Mouse (Mus musculus) embryonic facial prominence, embryonic 14.5 days (tissue): ENCODE results near the gene Ttc23l. TPM values are rescaled to one million over a fixed set of nuclear protein-coding genes. Genes with fewer than 3 reads are reported as not detected.
A peak's percentile ranks its signal among the peaks of the same experiment; 100 is the strongest.
"Not testable (repeated sequence)": the region's sequence is repeated elsewhere in the genome, so short reads cannot be mapped to it uniquely, and the experiment has no call there.

Experiments
- ATAC-seq: fragments of 200-750 bp; cut with Nextera tagmentation; 2 replicates; pipeline ENCODE4 v1.8.0; 2017; ENCODE audit warnings: low read depth, moderate number of reproducible peaks, moderate TSS enrichment
- DNase-seq: peaks from one replicate; pipeline ENCODE4 v3.0.0-alpha.2; 2015; ENCODE audit warnings: low spot score
- H3K27ac ChIP-seq: fragments of 300-500 bp; sonication (generic); replicated peaks from 2 replicates; pipeline ENCODE4 v1.5.1; 2014; ENCODE audit warnings: low read depth, mild to moderate bottlenecking, low read length, moderate library complexity
- H3K27me3 ChIP-seq: fragments of 300-500 bp; sonication (generic); replicated peaks from 2 replicates; pipeline ENCODE4 v1.6.1; 2014; ENCODE audit warnings: low read length; ENCODE audit not compliant: control insufficient read depth, insufficient read depth
- H3K36me3 ChIP-seq: fragments of 300-500 bp; sonication (generic); 2 replicates; pipeline ENCODE4 v1.6.1; 2014; ENCODE audit warnings: low read length, mixed read lengths; ENCODE audit not compliant: control insufficient read depth, insufficient read depth
- H3K4me1 ChIP-seq: fragments of 300-500 bp; sonication (generic); 2 replicates; pipeline ENCODE4 v1.6.1; 2014; ENCODE audit warnings: antibody characterized with exemption, low read length; ENCODE audit not compliant: control insufficient read depth, insufficient read depth
- H3K4me2 ChIP-seq: fragments of 300-500 bp; sonication (generic); 2 replicates; pipeline ENCODE4 v1.6.1; 2014; ENCODE audit warnings: low read depth, mild to moderate bottlenecking, low read length, moderate library complexity, mixed read lengths
- H3K4me3 ChIP-seq: fragments of 300-500 bp; sonication (generic); 2 replicates; pipeline ENCODE4 v1.5.1; 2014; ENCODE audit warnings: low read depth, mild to moderate bottlenecking, low read length
- H3K9ac ChIP-seq: fragments of 300-500 bp; sonication (generic); 2 replicates; pipeline ENCODE4 v1.6.1; 2014; ENCODE audit warnings: low read depth, mild to moderate bottlenecking, low read length, moderate library complexity, mixed read lengths
- H3K9me3 ChIP-seq: fragments of 300-500 bp; sonication (generic); 2 replicates; pipeline ENCODE4 v1.6.1; 2016; ENCODE audit warnings: low read length; ENCODE audit not compliant: control insufficient read depth
- WGBS: fragments of 180-500 bp; shearing (Covaris S2); extraction: QIAGEN DNeasy Blood & Tissue Kit; methylation state at CpG from one replicate; pipeline ENCODE4 v1.1.7; 2014; 5-methylcytosine and 5-hydroxymethylcytosine counted together
- polyA plus RNA-seq: library from polyadenylated mRNA; unstranded; fragments of >200 nt; fragmentation: Nextera tagmentation; extraction: Ambion mirVana; gene quantifications from 2 replicates; pipeline ENCODE4 v1.2.1, GENCODE M21; 2014

Ttc23l gene
- polyA plus RNA-seq, 1 experiment from 2014 or later: 0.08 TPM

- H3K4me3 ChIP-seq: no peak overlapping the region
- no peaks in the 10 kb centered on the region for H3K9me3 ChIP-seq
- peak overlapping the region; percentile 76 for H3K27ac ChIP-seq
- peak; percentile 84 for ATAC-seq
- H3K4me1 ChIP-seq: peaks cover 14% of the 10 kb centered on the region
- H3K36me3 ChIP-seq: no peaks in the 10 kb centered on the region
- WGBS: 51% methylated on average over 16 of the region's 16 CpGs
- no peaks in the 10 kb centered on the region for H3K27me3 ChIP-seq
- peak; percentile 84 for DNase-seq
- H3K4me2 ChIP-seq: no peak overlapping the region
- H3K9ac ChIP-seq: no peak overlapping the region
Observed at GRCm38 (mm10) chr15:10540271-10541088, 18.0 kb downstream of the Ttc23l start.

GRCm38 (mm10) chr15:10535969-10536368, 22.5 kb downstream of the Ttc23l start:
- Histone ChIP-seq H3K27me3 (no peaks in the 10 kb centered on the region), H3K9ac (no peak overlapping the region), H3K27ac (0 out of 2 replicates have a peak overlapping the region, but pooled peaks have one; percentile 3), H3K9me3 (no peaks in the 10 kb centered on the region), H3K4me3 (no peak overlapping the region), H3K4me1 (peaks cover 13% of the 10 kb centered on the region), H3K4me2 (no peak overlapping the region), H3K36me3 (no peaks in the 10 kb centered on the region)
- 42% methylated on average over 7 of the region's 7 CpGs for WGBS
- DNase-seq (peak; percentile 76), ATAC-seq (peak; percentile 18; the same call in 1 of the 2 replicates)

GRCm38 (mm10) chr15:10534591-10534990, 23.9 kb downstream of the Ttc23l start:
- 90% methylated on average over 5 of the region's 5 CpGs for WGBS
- no peaks in the 10 kb centered on the region for H3K27me3 ChIP-seq
- H3K9ac ChIP-seq: no peak overlapping the region
- no peaks in the 10 kb centered on the region for H3K36me3 ChIP-seq
- no peak for DNase-seq
- no peaks in the 10 kb centered on the region for H3K9me3 ChIP-seq
- H3K27ac ChIP-seq: no peak overlapping the region
- no peak for ATAC-seq
- H3K4me3 ChIP-seq: no peak overlapping the region
- H3K4me1 ChIP-seq: no peaks in the 10 kb centered on the region
- H3K4me2 ChIP-seq: no peak overlapping the region

GRCm38 (mm10) chr15:10533361-10533760, 25.1 kb downstream of the Ttc23l start:
- H3K27me3 ChIP-seq, DNase-seq, H3K9ac ChIP-seq, H3K27ac ChIP-seq, H3K4me1 ChIP-seq, H3K4me3 ChIP-seq, H3K36me3 ChIP-seq, ATAC-seq, H3K4me2 ChIP-seq, H3K9me3 ChIP-seq: not testable (repeated sequence)
- 77% methylated on average over 10 of the region's 10 CpGs for WGBS

GRCm38 (mm10) chr15:10531352-10531751, 27.1 kb downstream of the Ttc23l start:
- H3K4me3 ChIP-seq: no peak overlapping the region
- H3K36me3 ChIP-seq: no peaks in the 10 kb centered on the region
- H3K9ac ChIP-seq: no peak overlapping the region
- H3K27me3 ChIP-seq: no peaks in the 10 kb centered on the region
- WGBS: 90% methylated on average over 4 of the region's 4 CpGs
- DNase-seq (no peak), ATAC-seq (no peak)
- no peaks in the 10 kb centered on the region for H3K4me1 ChIP-seq
- H3K27ac ChIP-seq: no peak overlapping the region
- no peaks in the 10 kb centered on the region for H3K9me3 ChIP-seq
- no peak overlapping the region for H3K4me2 ChIP-seq

GRCm38 (mm10) chr15:10525896-10526295, 32.6 kb downstream of the Ttc23l start:
- 81% methylated on average over 1 of the region's 1 CpGs for WGBS
- H3K27me3 ChIP-seq: no peaks in the 10 kb centered on the region
- H3K4me1 ChIP-seq: no peaks in the 10 kb centered on the region
- no peak overlapping the region for H3K9ac ChIP-seq
- ATAC-seq (no peak), DNase-seq (no peak)
- no peak overlapping the region for H3K4me3 ChIP-seq
- no peak overlapping the region for H3K4me2 ChIP-seq
- H3K9me3 ChIP-seq: no peaks in the 10 kb centered on the region
- no peak overlapping the region for H3K27ac ChIP-seq
- no peaks in the 10 kb centered on the region for H3K36me3 ChIP-seq

GRCm38 (mm10) chr15:10515166-10515565, 43.3 kb downstream of the Ttc23l start:
- Histone ChIP-seq H3K9ac (no peak overlapping the region), H3K4me2 (no peak overlapping the region), H3K27ac (no peak overlapping the region), H3K4me1 (no peaks in the 10 kb centered on the region), H3K27me3 (no peaks in the 10 kb centered on the region), H3K36me3 (no peaks in the 10 kb centered on the region), H3K9me3 (no peaks in the 10 kb centered on the region), H3K4me3 (no peak overlapping the region)
- 84% methylated on average over 7 of the region's 7 CpGs for WGBS
- DNase-seq: no peak
- no peak for ATAC-seq

GRCm38 (mm10) chr15:10506099-10506498, 52.4 kb downstream of the Ttc23l start:
- no peaks in the 10 kb centered on the region for H3K9me3 ChIP-seq
- H3K27me3 ChIP-seq: no peaks in the 10 kb centered on the region
- peaks cover 8% of the 10 kb centered on the region; the same call in 1 of the 2 replicates for H3K4me1 ChIP-seq
- H3K4me2 ChIP-seq: peak overlapping the region; percentile 32
- no peak overlapping the region for H3K27ac ChIP-seq
- H3K9ac ChIP-seq: no peak overlapping the region
- H3K36me3 ChIP-seq: no peaks in the 10 kb centered on the region
- peak; percentile 33 for DNase-seq
- 29% methylated on average over 11 of the region's 11 CpGs for WGBS
- H3K4me3 ChIP-seq: no peak overlapping the region
- ATAC-seq: no peak
